Mouse (Mus musculus): ENCODE measurements around the gene Tas1r3.

DNA sequence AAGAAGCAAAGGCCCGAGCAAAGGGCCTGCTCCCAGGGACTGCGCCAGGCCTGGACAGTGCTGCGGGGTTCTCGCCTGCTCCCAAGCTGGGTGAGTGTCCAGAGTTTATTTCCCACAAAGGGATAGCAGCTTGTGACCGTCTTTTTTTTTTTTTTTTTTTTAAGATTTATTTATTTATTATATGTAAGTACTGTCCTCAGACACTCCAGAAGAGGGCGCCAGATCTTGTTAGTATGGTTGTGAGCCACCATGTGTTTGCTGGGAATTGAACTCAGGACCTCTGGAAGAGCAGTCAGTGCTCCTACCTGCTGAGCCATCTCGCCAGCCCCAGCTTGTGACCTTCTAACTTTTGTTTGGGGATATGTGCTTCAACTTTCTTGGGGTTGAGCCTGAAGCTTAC, 42.1 kb downstream of the Tas1r3 start:
- no peak for TF ChIP-seq NANOG (IDR thresholded peaks at IDR 0.05; ENCODE audit: borderline replicate concordance, low read length)
- no peak; the same call in 1 of the 2 replicates for TF ChIP-seq CTCF (conservative IDR thresholded peaks at IDR 0.05; ENCODE audit: low read length)
